Comparison of ENCODE assay signal across 17 mouse cellular contexts in genomic region chr11:63296476-63296875, GRCm38 (mm10).
"Had no signal": no experiment of that assay in that cellular context is flagged by ENCODE, and none has a peak within 500 bp of the region (broad histone marks: within the 10 kb centered on the region; RNA-seq: fewer than 3 reads in every experiment).

No protein-coding gene starts in this region.

- H3K9ac ChIP-seq: limb, embryonic 15.5 days; liver, embryonic 14.5 days; midbrain, embryonic 15.5 days; neural tube, embryonic 13.5 days had no signal

- H3K27me3 ChIP-seq: limb, embryonic 15.5 days; midbrain, embryonic 15.5 days; neural tube, embryonic 13.5 days had no signal

- H3K36me3 ChIP-seq: limb, embryonic 15.5 days; midbrain, embryonic 10.5 days; midbrain, embryonic 15.5 days; neural tube, embryonic 13.5 days had no signal

- DNase-seq: layer of hippocampus, adult 9-11 months; layer of hippocampus, postnatal 36 days; lung, adult 18-20 months; lung, postnatal 4 days; retina, postnatal 1 day; right cerebral cortex, postnatal 4 days; spleen, adult 18-20 months; thymus, adult 18-20 months; thymus, postnatal 25 days had no signal

- H3K4me1 ChIP-seq: limb, embryonic 15.5 days had no signal

- ATAC-seq: inflammation-experienced regulatory T-cells, adult 6 months; intestine, postnatal 0 days; lung, postnatal 0 days; midbrain, embryonic 15.5 days had no signal

- H3K4me3 ChIP-seq: limb, embryonic 15.5 days; midbrain, embryonic 10.5 days; midbrain, embryonic 15.5 days; neural tube, embryonic 13.5 days had no signal

- H3K9me3 ChIP-seq: limb, embryonic 15.5 days; midbrain, embryonic 10.5 days; midbrain, embryonic 15.5 days had no signal

- H3K27ac ChIP-seq: limb, embryonic 15.5 days; liver, embryonic 14.5 days; midbrain, embryonic 10.5 days; midbrain, embryonic 15.5 days; neural tube, embryonic 13.5 days had no signal

- H3K4me2 ChIP-seq: limb, embryonic 15.5 days; midbrain, embryonic 15.5 days; neural tube, embryonic 13.5 days had no signal
